Mouse (Mus musculus): ENCODE data around the gene Parl. TPM values are rescaled to one million over a fixed set of nuclear protein-coding genes. Genes with fewer than 3 reads are reported as not detected.

Gene Parl
- polyA plus RNA-seq, 1 experiment from 2014 or later, result 109 TPM

GRCm38 (mm10) chr16:20257926-20258325, 44.3 kb downstream of the Parl start:
- Histone ChIP-seq H3K36me3 (ENCODE audit: control insufficient read depth, insufficient read depth, low read length) (no peaks in the 10 kb centered on the region), H3K4me3 (ENCODE audit: low read depth, low read length) (no peak overlapping the region), H3K9me3 (ENCODE audit: control insufficient read depth, low read length) (no peaks in the 10 kb centered on the region), H3K9ac (ENCODE audit: low read length) (no peak overlapping the region), H3K4me2 (ENCODE audit: low read depth, severe bottlenecking) (no peak overlapping the region), H3K27ac (replicated peaks; ENCODE audit: low read depth, low read length) (no peak overlapping the region), H3K4me1 (ENCODE audit: control insufficient read depth, insufficient read depth, low read length) (no peaks in the 10 kb centered on the region), H3K27me3 (ENCODE audit: control insufficient read depth, insufficient read depth, low read length) (no peaks in the 10 kb centered on the region)
- no peak for DNase-seq (ENCODE audit: low spot score)
- no peak for ATAC-seq (ENCODE audit: insufficient number of reproducible peaks, low FRiP score, low TSS enrichment, low read depth)
- WGBS, result 82% methylated on average over 5 of the region's 5 CpGs

- Histone ChIP-seq H3K9me3 (ENCODE audit: control insufficient read depth, low read length) (no peaks in the 10 kb centered on the region), H3K4me3 (ENCODE audit: low read depth, low read length) (no peak overlapping the region), H3K36me3 (ENCODE audit: control insufficient read depth, insufficient read depth, low read length) (no peaks in the 10 kb centered on the region), H3K27me3 (ENCODE audit: control insufficient read depth, insufficient read depth, low read length) (no peaks in the 10 kb centered on the region), H3K4me2 (ENCODE audit: low read depth, severe bottlenecking) (no peak overlapping the region), H3K9ac (ENCODE audit: low read length) (no peak overlapping the region), H3K27ac (replicated peaks; ENCODE audit: low read depth, low read length) (no peak overlapping the region), H3K4me1 (ENCODE audit: control insufficient read depth, insufficient read depth, low read length) (no peaks in the 10 kb centered on the region)
- ATAC-seq (ENCODE audit: insufficient number of reproducible peaks, low FRiP score, low TSS enrichment, low read depth), result no peak
- 88% methylated on average over 9 of the region's 9 CpGs for WGBS
- no peak for DNase-seq (ENCODE audit: low spot score)
Observed at GRCm38 (mm10) chr16:20248442-20249174, 53.6 kb downstream of the Parl start.

GRCm38 (mm10) chr16:20247103-20247502, 55.1 kb downstream of the Parl start:
- Histone ChIP-seq H3K9me3 (ENCODE audit: control insufficient read depth, low read length) (no peaks in the 10 kb centered on the region), H3K4me3 (ENCODE audit: low read depth, low read length) (no peak overlapping the region), H3K4me1 (ENCODE audit: control insufficient read depth, insufficient read depth, low read length) (no peaks in the 10 kb centered on the region), H3K4me2 (ENCODE audit: low read depth, severe bottlenecking) (no peak overlapping the region), H3K27me3 (ENCODE audit: control insufficient read depth, insufficient read depth, low read length) (no peaks in the 10 kb centered on the region), H3K36me3 (ENCODE audit: control insufficient read depth, insufficient read depth, low read length) (no peaks in the 10 kb centered on the region), H3K9ac (ENCODE audit: low read length) (no peak overlapping the region), H3K27ac (replicated peaks; ENCODE audit: low read depth, low read length) (no peak overlapping the region)
- ATAC-seq (ENCODE audit: insufficient number of reproducible peaks, low FRiP score, low TSS enrichment, low read depth) (no peak), DNase-seq (ENCODE audit: low spot score) (no peak)

GRCm38 (mm10) chr16:20240468-20241414, 61.4 kb downstream of the Parl start, which contains the start of gene Map6d1:
Gene Map6d1 (minus strand): TSS chr16:20241358.
- Histone ChIP-seq H3K4me2 (ENCODE audit: low read depth, severe bottlenecking) (peak within 1 kb of the TSS; percentile 80), H3K4me3 (ENCODE audit: low read depth, low read length) (peak within 1 kb of the TSS; percentile 72), H3K9me3 (ENCODE audit: control insufficient read depth, low read length) (no peaks in the 10 kb centered on the region), H3K4me1 (ENCODE audit: control insufficient read depth, insufficient read depth, low read length) (no peaks in the 10 kb centered on the region), H3K9ac (ENCODE audit: low read length) (peak within 1 kb of the TSS; percentile 84), H3K27ac (replicated peaks; ENCODE audit: low read depth, low read length) (no peak within 1 kb of the TSS), H3K27me3 (ENCODE audit: control insufficient read depth, insufficient read depth, low read length) (no peaks in the 10 kb centered on the region), H3K36me3 (ENCODE audit: control insufficient read depth, insufficient read depth, low read length) (no peaks in the 10 kb centered on the region)
- peak; percentile 73 for DNase-seq (ENCODE audit: low spot score)
- under 1% methylated on average over 90 of the region's 90 CpGs for WGBS
- ATAC-seq (ENCODE audit: insufficient number of reproducible peaks, low FRiP score, low TSS enrichment, low read depth), result peak; percentile 81

GRCm38 (mm10) chr16:20238646-20239045, 63.5 kb downstream of the Parl start:
- ATAC-seq (ENCODE audit: insufficient number of reproducible peaks, low FRiP score, low TSS enrichment, low read depth), result no peak

GRCm38 (mm10) chr16:20237426-20237825, 64.8 kb downstream of the Parl start:
- WGBS, result 81% methylated on average over 4 of the region's 4 CpGs
- Histone ChIP-seq H3K9ac (ENCODE audit: low read length) (no peak overlapping the region), H3K27me3 (ENCODE audit: control insufficient read depth, insufficient read depth, low read length) (no peaks in the 10 kb centered on the region), H3K36me3 (ENCODE audit: control insufficient read depth, insufficient read depth, low read length) (no peaks in the 10 kb centered on the region), H3K4me1 (ENCODE audit: control insufficient read depth, insufficient read depth, low read length) (no peaks in the 10 kb centered on the region), H3K27ac (replicated peaks; ENCODE audit: low read depth, low read length) (no peak overlapping the region), H3K4me3 (ENCODE audit: low read depth, low read length) (no peak overlapping the region), H3K4me2 (ENCODE audit: low read depth, severe bottlenecking) (no peak overlapping the region), H3K9me3 (ENCODE audit: control insufficient read depth, low read length) (no peaks in the 10 kb centered on the region)
- ATAC-seq (ENCODE audit: insufficient number of reproducible peaks, low FRiP score, low TSS enrichment, low read depth) (no peak), DNase-seq (ENCODE audit: low spot score) (no peak)

More at GRCm38 (mm10) chr16:20238646-20239045, 63.5 kb downstream of the Parl start:
- H3K9ac ChIP-seq (ENCODE audit: low read length), result no peak overlapping the region
- WGBS, result 91% methylated on average over 4 of the region's 4 CpGs
- no peaks in the 10 kb centered on the region for H3K36me3 ChIP-seq (ENCODE audit: control insufficient read depth, insufficient read depth, low read length)
- no peaks in the 10 kb centered on the region for H3K27me3 ChIP-seq (ENCODE audit: control insufficient read depth, insufficient read depth, low read length)
- H3K4me1 ChIP-seq (ENCODE audit: control insufficient read depth, insufficient read depth, low read length), result no peaks in the 10 kb centered on the region
- DNase-seq (ENCODE audit: low spot score), result no peak
- no peak overlapping the region for H3K4me2 ChIP-seq (ENCODE audit: low read depth, severe bottlenecking)
- no peaks in the 10 kb centered on the region for H3K9me3 ChIP-seq (ENCODE audit: control insufficient read depth, low read length)
- H3K27ac ChIP-seq (replicated peaks; ENCODE audit: low read depth, low read length), result no peak overlapping the region
- H3K4me3 ChIP-seq (ENCODE audit: low read depth, low read length), result no peak overlapping the region

- Histone ChIP-seq H3K4me1 (ENCODE audit: control insufficient read depth, insufficient read depth, low read length) (no peaks in the 10 kb centered on the region), H3K9ac (ENCODE audit: low read length) (no peak overlapping the region), H3K9me3 (ENCODE audit: control insufficient read depth, low read length) (no peaks in the 10 kb centered on the region), H3K4me3 (ENCODE audit: low read depth, low read length) (no peak overlapping the region), H3K36me3 (ENCODE audit: control insufficient read depth, insufficient read depth, low read length) (peaks cover 18% of the 10 kb centered on the region), H3K27ac (replicated peaks; ENCODE audit: low read depth, low read length) (no peak overlapping the region), H3K27me3 (ENCODE audit: control insufficient read depth, insufficient read depth, low read length) (no peaks in the 10 kb centered on the region), H3K4me2 (ENCODE audit: low read depth, severe bottlenecking) (no peak overlapping the region)
- ATAC-seq (ENCODE audit: insufficient number of reproducible peaks, low FRiP score, low TSS enrichment, low read depth), result no peak
- no peak for DNase-seq (ENCODE audit: low spot score)
- WGBS, result 61% methylated on average over 4 of the region's 4 CpGs
Observed at GRCm38 (mm10) chr16:20234406-20234805, 67.8 kb downstream of the Parl start.

Data from limb, embryonic 11.5 days (tissue).